Mouse (Mus musculus) megakaryocyte, embryonic 14.5 days (primary cell): Measurements from ENCODE around the gene Itgad.

Experiments
- FLI1 ChIP-seq: IDR thresholded peaks from 2 replicates; pipeline ENCODE4 v1.6.1; 2012; ENCODE audit warnings: low read length, inconsistent platforms, mixed read lengths
- GATA1 ChIP-seq: IDR thresholded peaks from 3 replicates; pipeline ENCODE4 v1.6.1; 2012; ENCODE audit warnings: mixed read lengths, low read length, inconsistent platforms, borderline replicate concordance

- TF ChIP-seq GATA1 (no peak), FLI1 (no peak)
Measured at GRCm38 (mm10) chr7:128107462-128107861, 46.7 kb upstream of the Itgad start.
